Mouse (Mus musculus): ENCODE measurements around the gene Rasgrp2. TPM values are rescaled to one million over a fixed set of nuclear protein-coding genes. Genes with fewer than 3 reads are reported as not detected.

The Rasgrp2 gene
- polyA plus RNA-seq, 1 experiment: 0.71 TPM

DNA sequence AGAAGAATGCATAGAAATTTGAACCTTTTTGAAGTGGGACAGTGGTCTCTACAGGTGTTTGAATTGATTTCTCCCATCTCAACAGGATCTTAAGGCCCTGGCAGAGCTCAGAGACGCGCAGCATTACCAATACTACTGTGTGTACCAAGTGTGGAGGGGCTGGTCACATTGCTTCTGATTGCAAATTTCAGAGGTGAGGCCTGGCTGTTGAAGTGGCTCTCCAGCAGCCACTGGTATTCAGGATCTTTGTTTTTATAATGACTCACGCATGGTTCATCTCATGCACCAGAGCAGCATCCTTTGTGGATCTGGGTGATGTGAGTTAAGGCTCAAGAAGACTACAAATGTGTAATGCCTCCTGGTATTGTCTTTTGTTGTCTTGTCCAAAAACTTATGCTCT lies 26.7 kb upstream of the Rasgrp2 start:
- H3K79me2 ChIP-seq (ENCODE audit: control insufficient read depth, insufficient read depth): peaks cover 92% of the 10 kb centered on the region
- H3ac ChIP-seq (ENCODE audit: control insufficient read depth, insufficient read length, low read depth): no peak overlapping the region
- TF ChIP-seq MAX (IDR thresholded peaks at IDR 0.05) (peak; percentile 9), MYOD1 (IDR thresholded peaks at IDR 0.05; ENCODE audit: control insufficient read depth, insufficient read length, low read depth) (no peak), CTCF (IDR thresholded peaks at IDR 0.05; ENCODE audit: control insufficient read depth, insufficient read depth, insufficient read length) (no peak), FOSL1 (IDR thresholded peaks at IDR 0.05; ENCODE audit: insufficient read depth, low read length, poor library complexity, severe bottlenecking) (peak; percentile 70)

GRCm38 (mm10) chr19:6373539-6374400 lies 25.4 kb upstream of the Rasgrp2 start:
- TF ChIP-seq MYOG (IDR thresholded peaks at IDR 0.05; ENCODE audit: control insufficient read depth, extremely low read depth, insufficient read length) (no peak), MAX (IDR thresholded peaks at IDR 0.05) (no peak), CEBPB (IDR thresholded peaks at IDR 0.05; ENCODE audit: low read depth) (no peak), CTCF (IDR thresholded peaks at IDR 0.05; ENCODE audit: control insufficient read depth, insufficient read depth, insufficient read length) (peak; percentile 40)
- Histone ChIP-seq H3K4me3 (ENCODE audit: insufficient read depth, poor library complexity, severe bottlenecking) (no peak overlapping the region), H3ac (ENCODE audit: control insufficient read depth, insufficient read length, low read depth) (no peak overlapping the region), H3K27me3 (ENCODE audit: control insufficient read depth, insufficient read depth, insufficient read length) (no peaks in the 10 kb centered on the region), H3K36me3 (ENCODE audit: control insufficient read depth, insufficient read depth) (peaks cover 96% of the 10 kb centered on the region), H3K79me3 (ENCODE audit: low read depth) (peaks cover 42% of the 10 kb centered on the region), H3K79me2 (ENCODE audit: control insufficient read depth, insufficient read depth) (peaks cover 84% of the 10 kb centered on the region)

More for the DNA sequence above, 26.7 kb upstream of the Rasgrp2 start:
- Histone ChIP-seq H3K4me3 (ENCODE audit: insufficient read depth, poor library complexity, severe bottlenecking) (no peak overlapping the region), H3K79me3 (ENCODE audit: low read depth) (peaks cover 55% of the 10 kb centered on the region), H3K27me3 (ENCODE audit: control insufficient read depth, insufficient read depth, insufficient read length) (no peaks in the 10 kb centered on the region), H3K36me3 (ENCODE audit: control insufficient read depth, insufficient read depth) (peaks cover 96% of the 10 kb centered on the region)

DNA sequence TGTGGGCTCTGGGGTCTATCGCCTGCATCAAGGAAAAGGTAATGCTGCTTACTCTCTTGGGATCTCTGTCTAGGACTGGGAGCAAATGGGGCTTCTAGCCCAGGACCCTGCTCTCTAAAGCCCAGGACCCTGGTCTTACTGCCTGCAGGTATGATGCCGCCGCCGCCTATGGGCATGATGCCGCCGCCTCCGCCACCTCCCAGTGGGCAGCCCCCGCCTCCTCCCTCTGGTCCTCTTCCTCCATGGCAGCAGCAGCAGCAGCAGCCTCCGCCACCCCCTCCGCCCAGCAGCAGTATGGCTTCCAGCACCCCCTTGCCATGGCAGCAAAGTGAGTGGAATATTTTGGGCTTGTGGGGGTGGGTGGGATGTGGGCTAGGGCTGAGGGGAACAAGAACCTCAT lies 24.6 kb upstream of the Rasgrp2 start:
- no peaks in the 10 kb centered on the region for H3K27me3 ChIP-seq (ENCODE audit: control insufficient read depth, insufficient read depth, insufficient read length)
- H3ac ChIP-seq (ENCODE audit: control insufficient read depth, insufficient read length, low read depth): no peak overlapping the region
- peaks cover 76% of the 10 kb centered on the region for H3K79me2 ChIP-seq (ENCODE audit: control insufficient read depth, insufficient read depth)
- H3K79me3 ChIP-seq (ENCODE audit: low read depth): peaks cover 34% of the 10 kb centered on the region
- H3K36me3 ChIP-seq (ENCODE audit: control insufficient read depth, insufficient read depth): peaks cover 97% of the 10 kb centered on the region
- TF ChIP-seq MAX (IDR thresholded peaks at IDR 0.05) (no peak), MYOG (IDR thresholded peaks at IDR 0.05; ENCODE audit: control insufficient read depth, extremely low read depth, insufficient read length) (no peak), USF1 (IDR thresholded peaks at IDR 0.05; ENCODE audit: low read depth) (no peak), CEBPB (IDR thresholded peaks at IDR 0.05; ENCODE audit: low read depth) (no peak), MYOD1 (IDR thresholded peaks at IDR 0.05; ENCODE audit: control insufficient read depth, insufficient read length, low read depth) (no peak), CTCF (IDR thresholded peaks at IDR 0.05; ENCODE audit: control insufficient read depth, insufficient read depth, insufficient read length) (no peak), FOSL1 (IDR thresholded peaks at IDR 0.05; ENCODE audit: insufficient read depth, low read length, poor library complexity, severe bottlenecking) (no peak)
- no peak overlapping the region for H3K4me3 ChIP-seq (ENCODE audit: insufficient read depth, poor library complexity, severe bottlenecking)

DNA sequence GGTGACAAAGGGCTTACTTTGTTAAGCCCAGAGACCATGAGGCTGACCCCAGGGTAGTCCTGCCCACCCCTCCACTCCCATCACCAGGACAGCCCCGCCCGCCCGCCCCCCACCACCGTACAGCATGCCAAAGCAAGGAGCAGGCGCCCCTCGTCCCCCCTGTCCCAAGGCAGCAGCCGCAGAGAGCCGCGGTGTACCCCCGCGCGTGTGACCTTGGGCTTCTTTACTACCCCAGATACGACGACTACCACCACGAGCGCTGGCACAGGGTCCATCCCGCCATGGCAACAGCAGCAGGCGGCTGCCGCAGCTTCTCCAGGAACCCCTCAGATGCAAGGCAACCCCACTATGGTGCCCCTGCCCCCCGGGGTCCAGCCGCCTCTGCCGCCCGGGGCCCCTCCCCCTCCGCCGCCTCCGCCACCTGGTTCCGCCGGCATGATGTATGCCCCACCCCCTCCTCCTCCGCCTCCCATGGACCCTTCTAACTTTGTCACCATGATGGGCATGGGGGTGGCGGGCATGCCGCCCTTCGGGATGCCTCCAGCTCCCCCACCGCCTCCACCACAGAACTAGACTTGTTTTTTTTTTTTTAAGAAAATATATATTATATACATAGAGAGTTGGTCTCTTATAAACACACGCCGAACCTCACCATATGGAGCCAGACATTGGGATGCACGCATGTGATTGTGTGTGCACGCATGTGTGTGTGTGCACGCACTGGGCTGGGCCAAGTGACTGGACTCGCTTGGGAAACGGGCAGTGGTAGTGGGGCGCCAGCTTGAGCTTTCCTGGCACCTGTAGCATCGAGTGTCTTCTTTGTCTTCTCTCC lies 23.5 kb upstream of the Rasgrp2 start:
- Histone ChIP-seq H3K79me3 (ENCODE audit: low read depth) (peaks cover 25% of the 10 kb centered on the region), H3K36me3 (ENCODE audit: control insufficient read depth, insufficient read depth) (peaks cover 95% of the 10 kb centered on the region), H3K79me2 (ENCODE audit: control insufficient read depth, insufficient read depth) (peaks cover 65% of the 10 kb centered on the region), H3K4me3 (ENCODE audit: insufficient read depth, poor library complexity, severe bottlenecking) (no peak overlapping the region), H3K27me3 (ENCODE audit: control insufficient read depth, insufficient read depth, insufficient read length) (no peaks in the 10 kb centered on the region), H3ac (ENCODE audit: control insufficient read depth, insufficient read length, low read depth) (no peak overlapping the region)
- TF ChIP-seq MAX (IDR thresholded peaks at IDR 0.05) (no peak), USF1 (IDR thresholded peaks at IDR 0.05; ENCODE audit: low read depth) (no peak), MYOG (IDR thresholded peaks at IDR 0.05; ENCODE audit: control insufficient read depth, extremely low read depth, insufficient read length) (no peak), CTCF (IDR thresholded peaks at IDR 0.05; ENCODE audit: control insufficient read depth, insufficient read depth, insufficient read length) (no peak), CEBPB (IDR thresholded peaks at IDR 0.05; ENCODE audit: low read depth) (no peak), MYOD1 (IDR thresholded peaks at IDR 0.05; ENCODE audit: control insufficient read depth, insufficient read length, low read depth) (no peak), FOSL1 (IDR thresholded peaks at IDR 0.05; ENCODE audit: insufficient read depth, low read length, poor library complexity, severe bottlenecking) (no peak)

- H3K27me3 ChIP-seq (ENCODE audit: control insufficient read depth, insufficient read depth, insufficient read length): no peaks in the 10 kb centered on the region
- peaks cover 20% of the 10 kb centered on the region for H3K79me3 ChIP-seq (ENCODE audit: low read depth)
- H3K36me3 ChIP-seq (ENCODE audit: control insufficient read depth, insufficient read depth): peaks cover 92% of the 10 kb centered on the region
- H3ac ChIP-seq (ENCODE audit: control insufficient read depth, insufficient read length, low read depth): no peak overlapping the region
- TF ChIP-seq MAX (IDR thresholded peaks at IDR 0.05) (no peak), CTCF (IDR thresholded peaks at IDR 0.05; ENCODE audit: control insufficient read depth, insufficient read depth, insufficient read length) (peak; percentile 20)
- peaks cover 59% of the 10 kb centered on the region for H3K79me2 ChIP-seq (ENCODE audit: control insufficient read depth, insufficient read depth)
- no peak overlapping the region for H3K4me3 ChIP-seq (ENCODE audit: insufficient read depth, poor library complexity, severe bottlenecking)
Observed at GRCm38 (mm10) chr19:6376255-6376564, 22.9 kb upstream of the Rasgrp2 start.

All from C2C12 (cell line).